Mouse (Mus musculus): ENCODE data around the gene Gas6.

Gene Gas6

DNA sequence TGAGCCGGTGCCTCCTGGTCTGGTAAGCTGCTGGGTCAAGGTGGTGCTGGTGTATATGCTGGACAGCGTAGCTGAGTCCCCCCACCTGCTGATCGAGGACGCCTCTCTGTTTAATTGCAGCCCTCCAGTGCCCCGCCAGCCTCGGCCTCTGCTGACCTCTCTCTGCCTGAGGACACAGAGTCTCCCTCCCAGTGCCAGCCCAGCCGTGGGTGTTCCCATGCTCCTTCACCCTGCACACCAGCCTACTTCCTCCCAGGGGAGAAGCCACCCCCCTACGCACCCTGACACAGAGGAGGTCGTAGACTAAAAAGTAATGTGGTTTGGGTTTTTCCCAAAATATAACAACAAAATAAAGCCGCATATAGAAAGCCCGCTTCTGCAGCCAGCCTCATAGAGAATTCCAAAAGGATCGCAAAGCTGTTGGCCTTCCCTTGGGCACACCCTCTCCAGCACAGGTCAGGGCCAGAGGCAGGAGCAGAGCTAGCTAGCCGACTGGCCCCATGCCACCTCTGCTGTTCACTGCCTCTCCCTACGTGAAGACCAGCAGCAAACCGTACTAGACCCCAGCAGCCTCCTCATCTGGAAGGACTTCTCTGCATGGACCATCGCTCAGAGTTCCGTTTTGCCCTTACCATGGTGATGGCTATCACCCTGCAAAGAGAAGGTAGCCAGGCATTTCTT is 33.1 kb downstream of the Gas6 start:
- DNase-seq (ENCODE audit: low read depth) = no peak

- DNase-seq (ENCODE audit: low read depth) = no peak
These were observed 34.9 kb downstream of the Gas6 start for GRCm38 (mm10) chr8:13459431-13459830.

GRCm38 (mm10) chr8:13455295-13455694 is 39.0 kb downstream of the Gas6 start:
- no peak for DNase-seq (ENCODE audit: low read depth)

- no peak for DNase-seq (ENCODE audit: low read depth)
These were observed 39.8 kb downstream of the Gas6 start for GRCm38 (mm10) chr8:13454341-13455113.

GRCm38 (mm10) chr8:13451747-13452277 is 42.5 kb downstream of the Gas6 start:
- DNase-seq (ENCODE audit: low read depth) = no peak

DNA sequence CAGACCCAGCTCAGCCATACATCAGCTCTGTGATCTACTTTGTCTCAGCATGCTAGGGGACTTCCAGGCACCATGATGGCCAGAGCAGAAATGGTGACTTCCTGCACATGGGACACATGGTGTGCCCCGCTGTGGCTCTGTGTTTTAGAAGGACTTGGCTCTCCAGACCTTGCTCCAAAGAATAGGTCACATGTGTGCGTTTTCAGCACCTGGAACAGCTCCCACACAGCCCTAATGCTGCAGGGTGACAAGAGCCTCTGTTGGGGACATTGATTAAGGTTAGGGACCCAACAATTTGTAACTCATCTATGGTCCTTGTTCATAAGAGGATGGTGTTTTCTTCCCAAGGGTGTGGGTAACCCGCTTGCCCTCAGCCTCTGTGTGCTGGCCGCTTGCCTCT is 46.1 kb downstream of the Gas6 start:
- DNase-seq (ENCODE audit: low read depth) = peak; percentile 17

DNA sequence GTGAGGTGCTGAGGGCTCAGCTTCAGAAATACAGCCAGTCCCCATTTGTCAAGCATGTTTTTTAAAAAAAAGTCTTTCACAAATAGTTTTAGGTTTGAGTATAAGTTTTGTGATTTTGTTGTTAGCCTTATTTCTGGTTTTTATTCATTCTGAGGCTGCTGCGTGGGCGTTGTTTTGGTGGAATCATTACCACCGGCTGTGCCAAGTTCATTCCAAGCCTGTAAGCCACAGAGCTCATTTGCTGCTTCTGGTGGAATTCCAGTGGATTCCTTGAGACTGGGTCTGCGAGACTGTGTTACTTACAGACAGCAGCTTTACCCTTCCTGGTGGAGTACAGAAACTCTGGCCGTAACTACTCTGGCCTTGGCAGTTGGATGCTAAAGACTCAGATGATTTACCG is 47.8 kb downstream of the Gas6 start:
- DNase-seq (ENCODE audit: low read depth) = no peak

GRCm38 (mm10) chr8:13442152-13442551 is 52.1 kb downstream of the Gas6 start:
- no peak for DNase-seq (ENCODE audit: low read depth)

DNA sequence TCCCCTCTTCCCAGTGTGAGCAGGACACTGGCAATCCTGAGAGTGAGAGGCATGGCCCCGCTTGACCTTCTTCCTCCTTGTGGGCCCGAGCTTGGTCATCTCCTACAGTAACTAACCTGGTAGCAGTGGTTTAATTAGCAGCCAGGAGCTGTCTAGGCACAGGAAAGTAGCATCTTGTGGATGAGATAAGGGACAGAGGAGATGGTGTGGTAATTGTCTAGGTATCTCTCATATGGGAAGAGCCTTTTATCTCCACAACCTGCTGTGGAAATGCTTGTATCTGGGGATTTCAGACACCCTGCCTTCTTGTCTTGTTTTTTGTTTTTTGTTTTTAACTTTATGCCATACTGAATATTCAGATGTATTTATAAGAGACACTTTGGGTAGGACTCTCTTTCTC is 56.8 kb downstream of the Gas6 start:
- DNase-seq (ENCODE audit: low read depth) = no peak

- DNase-seq (ENCODE audit: low read depth) = no peak
These were observed 58.2 kb downstream of the Gas6 start for GRCm38 (mm10) chr8:13436052-13436451.

DNA sequence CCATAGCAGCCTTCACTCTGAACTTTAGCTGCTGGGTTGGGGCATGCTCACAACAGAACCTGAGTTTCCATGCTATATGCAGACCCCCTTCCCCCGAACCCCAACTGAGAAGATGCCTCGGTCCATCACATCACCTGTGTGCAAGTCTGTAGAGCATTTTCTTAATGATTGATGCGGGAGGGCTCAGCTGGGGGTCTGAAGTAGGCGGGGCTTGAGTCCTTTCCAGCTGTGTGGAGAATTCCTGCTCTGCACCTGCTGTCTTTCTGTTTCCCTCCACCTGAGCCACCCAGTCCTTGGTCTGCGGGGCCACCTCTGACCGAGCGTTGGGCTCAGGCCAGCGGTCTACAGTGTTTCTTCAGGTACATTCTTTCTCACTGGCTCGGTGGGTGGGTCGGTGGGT is 59.4 kb downstream of the Gas6 start, which contains the start of gene Tmem255b:
TSS of gene Tmem255b (plus strand) at position 301 of the 400 bp plus-strand sequence.
- no peak for DNase-seq (ENCODE audit: low read depth)

DNA sequence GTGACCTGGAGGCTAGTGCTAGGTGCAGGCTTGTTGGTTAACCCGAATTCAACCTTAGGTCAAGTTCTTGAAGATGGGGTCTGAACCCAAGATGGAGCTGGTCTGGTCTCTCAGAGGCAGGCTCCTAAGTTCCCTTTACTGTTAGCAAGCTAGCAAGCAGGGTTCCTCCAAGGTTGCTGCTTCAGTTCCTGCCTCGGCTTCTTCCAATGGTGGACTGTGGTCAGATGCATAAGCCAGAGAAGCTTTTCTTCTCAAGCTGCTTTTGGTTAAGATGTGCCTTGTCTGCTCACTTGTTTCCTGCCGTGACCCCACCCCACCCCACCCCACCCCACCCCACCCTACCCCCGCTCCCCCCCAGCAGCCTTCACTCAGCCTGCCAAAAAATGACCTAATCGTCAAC is 61.2 kb downstream of the Gas6 start:
- DNase-seq (ENCODE audit: low read depth) = no peak

DNA sequence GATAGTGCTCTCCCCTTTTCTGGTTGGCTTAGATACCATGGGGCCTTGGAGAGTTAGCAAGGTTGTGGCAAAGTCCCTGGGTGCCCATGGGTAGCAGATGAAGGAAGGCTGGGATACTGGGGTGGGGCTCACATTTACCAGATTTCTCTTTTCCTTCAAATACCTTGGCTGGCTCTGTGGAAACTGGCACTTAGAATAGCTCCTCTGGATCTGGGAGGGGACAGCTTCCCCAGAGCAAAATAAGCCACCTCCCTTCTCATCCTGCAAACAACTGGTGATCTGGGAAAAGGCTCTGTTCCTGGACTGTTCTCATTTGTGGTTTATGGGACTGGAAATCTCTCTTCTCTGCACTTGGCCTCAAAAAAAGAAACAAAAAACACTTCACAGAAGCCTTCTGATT is 63.4 kb downstream of the Gas6 start:
- no peak for DNase-seq (ENCODE audit: low read depth)

DNA sequence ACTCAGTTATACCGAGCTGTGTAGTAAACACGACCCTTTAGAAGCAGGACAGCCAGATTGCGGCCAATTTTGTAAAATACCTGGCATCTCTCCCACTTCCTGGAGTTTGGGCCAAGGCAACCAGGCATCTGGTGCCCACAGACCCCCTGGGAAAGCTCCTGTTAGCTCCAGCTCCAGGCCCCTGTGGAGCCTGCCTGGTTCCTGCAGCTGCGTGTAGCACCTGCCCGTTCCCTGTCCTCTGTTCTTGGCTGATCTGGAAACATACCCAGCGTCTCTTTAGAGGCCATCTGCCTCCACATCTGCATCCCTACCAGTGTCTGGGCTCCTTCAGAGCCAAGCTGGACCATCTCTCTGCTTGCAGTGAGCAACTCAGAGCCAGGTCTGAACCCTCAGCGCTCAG is 63.9 kb downstream of the Gas6 start:
- DNase-seq (ENCODE audit: low read depth) = no peak

DNA sequence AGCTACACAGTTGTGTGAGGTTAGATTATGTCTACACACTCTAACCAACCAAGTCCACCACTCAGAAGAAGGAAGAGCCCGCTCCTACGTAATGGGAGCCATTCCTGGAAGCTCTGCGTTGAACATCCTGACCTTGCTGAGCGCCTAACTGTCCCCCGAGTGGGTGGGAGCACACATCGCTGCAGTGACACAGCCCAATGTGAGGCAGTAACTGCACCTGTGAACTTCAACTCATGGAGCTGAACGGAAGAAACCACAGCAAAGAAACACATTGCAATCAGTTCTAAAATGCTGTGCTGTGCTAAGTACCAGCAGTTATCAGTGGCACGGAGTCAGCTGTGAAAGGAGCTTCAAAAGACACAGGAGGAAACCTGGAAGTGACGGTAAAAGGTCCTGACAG is 66.1 kb downstream of the Gas6 start:
- DNase-seq (ENCODE audit: low read depth) = no peak

DNA sequence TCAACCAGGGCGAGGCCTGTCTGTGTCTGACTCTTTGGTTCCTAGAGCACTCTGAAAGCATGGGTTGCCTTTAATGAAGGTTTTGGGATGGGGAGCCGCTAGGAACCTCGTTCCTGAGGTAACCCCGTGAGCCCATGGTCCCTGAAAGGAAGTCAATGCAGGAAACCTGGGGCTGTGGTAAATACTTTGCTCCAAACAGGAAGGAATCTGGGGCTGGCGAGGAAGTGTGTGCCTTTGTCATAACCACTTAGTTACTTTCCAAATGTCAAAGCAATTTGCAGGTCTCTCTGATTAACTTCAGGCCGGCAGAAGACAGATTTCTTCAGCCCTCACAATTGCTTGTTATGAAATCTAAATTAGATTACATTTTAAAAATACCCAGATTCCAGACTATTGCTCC is 66.9 kb downstream of the Gas6 start:
- no peak for DNase-seq (ENCODE audit: low read depth)

DNA sequence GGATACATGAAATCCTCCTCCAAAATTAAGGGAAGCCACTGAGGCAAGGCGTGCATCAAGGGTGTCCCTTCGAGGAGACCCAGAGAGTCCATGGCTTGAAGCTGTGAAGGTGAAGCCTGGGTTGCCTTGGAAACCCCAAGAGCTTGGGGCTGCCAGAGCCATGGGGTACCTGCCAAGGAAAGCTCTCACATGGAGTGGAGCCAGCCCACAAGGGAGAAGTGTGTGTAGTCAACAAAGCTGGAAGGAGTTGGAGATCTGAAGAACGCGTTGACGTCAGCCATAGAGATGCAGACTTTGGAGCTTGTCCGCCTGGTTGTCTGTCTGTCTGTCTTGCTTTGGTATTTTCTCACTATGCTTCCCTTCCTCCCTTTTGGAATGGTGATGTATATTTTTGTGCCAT is 73.3 kb downstream of the Gas6 start:
- no peak for DNase-seq (ENCODE audit: low read depth)

DNA sequence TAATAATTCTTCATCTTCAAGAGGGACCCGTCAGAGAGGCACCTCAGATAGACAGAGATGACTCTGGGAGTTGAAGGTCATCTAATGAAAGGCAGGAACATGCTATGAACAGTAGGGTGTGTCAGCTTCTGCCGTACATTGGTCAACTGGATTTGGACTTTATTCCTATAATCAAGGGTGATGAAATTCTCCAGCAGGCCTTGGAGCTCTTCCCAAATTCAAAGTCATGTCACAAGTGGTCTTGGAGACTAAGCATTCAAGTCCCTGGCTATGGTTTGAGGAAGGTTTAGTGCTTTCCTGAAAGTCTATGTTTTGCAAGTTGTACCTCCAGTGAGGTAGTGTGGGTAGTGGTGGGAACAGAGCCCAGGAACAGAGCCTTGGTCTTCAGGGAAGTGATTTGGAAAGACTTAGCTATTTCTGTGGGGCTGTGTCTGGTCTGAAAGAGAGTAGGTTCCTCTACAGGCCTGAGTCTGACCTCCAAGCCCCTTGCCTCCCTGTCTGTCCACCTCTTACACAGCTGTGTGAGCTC is 75.1 kb downstream of the Gas6 start:
- no peak for DNase-seq (ENCODE audit: low read depth)

DNA sequence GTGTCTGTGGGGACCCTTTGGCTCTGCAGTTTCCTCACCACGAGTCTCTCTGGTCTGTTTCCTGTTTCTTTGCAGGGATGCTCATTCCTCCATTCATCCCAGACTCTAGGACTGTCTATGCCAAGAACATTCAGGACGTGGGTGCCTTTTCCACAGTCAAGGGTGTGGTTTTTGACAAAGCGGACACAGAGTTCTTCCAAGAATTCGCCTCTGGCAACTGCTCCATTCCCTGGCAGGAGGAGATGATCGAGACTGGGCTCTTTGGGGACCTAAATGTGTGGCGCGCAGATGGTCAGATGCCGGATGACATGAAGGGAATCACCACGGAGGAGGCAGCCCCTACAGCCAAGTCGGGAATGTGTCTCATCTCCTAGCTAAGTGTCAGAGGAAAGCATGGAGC is 78.4 kb downstream of the Gas6 start:
- DNase-seq (ENCODE audit: low read depth) = no peak
